Mouse (Mus musculus) limb, embryonic 13.5 days (tissue): ENCODE measurements around the gene Gm15737. TPM values are rescaled to one million over a fixed set of nuclear protein-coding genes. Genes with fewer than 3 reads are reported as not detected.

Experiments used
- ATAC-seq: fragments of 200-750 bp; cut with Nextera tagmentation; 2 replicates; pipeline ENCODE4 v1.8.0; 2017; ENCODE audit warnings: low read depth, moderate number of reproducible peaks, moderate TSS enrichment; ENCODE audit not compliant: low FRiP score
- H3K27ac ChIP-seq: fragments of 300-500 bp; sonication (generic); 2 replicates; pipeline ENCODE4 v1.5.1; 2015; ENCODE audit warnings: inconsistent platforms, mild to moderate bottlenecking, moderate library complexity
- H3K27me3 ChIP-seq: fragments of 300-500 bp; sonication (generic); 2 replicates; pipeline ENCODE4 v1.6.1; 2015; ENCODE audit warnings: mild to moderate bottlenecking, inconsistent platforms
- H3K36me3 ChIP-seq: fragments of 300-500 bp; sonication (generic); 2 replicates; pipeline ENCODE4 v1.6.1; 2015; ENCODE audit warnings: inconsistent platforms, mild to moderate bottlenecking, moderate library complexity
- H3K4me1 ChIP-seq: fragments of 300-500 bp; sonication (generic); 2 replicates; pipeline ENCODE4 v1.6.1; 2015; ENCODE audit warnings: inconsistent platforms
- H3K4me2 ChIP-seq: fragments of 300-500 bp; sonication (generic); replicated peaks from 2 replicates; pipeline ENCODE4 v1.6.1; 2015; ENCODE audit warnings: inconsistent platforms, mild to moderate bottlenecking, moderate library complexity
- H3K4me3 ChIP-seq: fragments of 300-500 bp; sonication (generic); 2 replicates; pipeline ENCODE4 v1.5.1; 2015; ENCODE audit warnings: moderate library complexity, mild to moderate bottlenecking, inconsistent platforms
- H3K9ac ChIP-seq: fragments of 300-500 bp; sonication (generic); 2 replicates; pipeline ENCODE4 v1.6.1; 2015; ENCODE audit warnings: mild to moderate bottlenecking, inconsistent platforms
- H3K9me3 ChIP-seq: fragments of 300-500 bp; sonication (generic); 2 replicates; pipeline ENCODE4 v1.6.1; 2016; ENCODE audit warnings: inconsistent platforms
- WGBS: fragments of 180-500 bp; shearing (Covaris S2); methylation state at CpG from one replicate; pipeline ENCODE4 v1.1.7; 2015; 5-methylcytosine and 5-hydroxymethylcytosine counted together
- polyA plus RNA-seq: library from polyadenylated mRNA; unstranded; fragments of >200 nt; fragmentation: Nextera tagmentation; extraction: Ambion mirVana; gene quantifications from 2 replicates; pipeline ENCODE4 v1.2.1, GENCODE M21; 2015

The Gm15737 gene
- polyA plus RNA-seq, 1 experiment from 2014 or later: 0.10 TPM

- Histone ChIP-seq H3K27me3 (no peaks in the 10 kb centered on the region), H3K9me3 (no peaks in the 10 kb centered on the region), H3K4me1 (peaks cover 29% of the 10 kb centered on the region), H3K27ac (no peak overlapping the region), H3K4me3 (no peak overlapping the region), H3K4me2 (no peak overlapping the region), H3K36me3 (peaks cover 6% of the 10 kb centered on the region), H3K9ac (no peak overlapping the region)
- 27% methylated on average over 4 of the region's 4 CpGs for WGBS
- ATAC-seq: no peak
Observed at GRCm38 (mm10) chr6:92921843-92922242, 52.7 kb downstream of the Gm15737 start.

- Histone ChIP-seq H3K4me1 (peaks cover 29% of the 10 kb centered on the region), H3K4me3 (no peak overlapping the region), H3K9ac (no peak overlapping the region), H3K4me2 (no peak overlapping the region), H3K27me3 (no peaks in the 10 kb centered on the region), H3K36me3 (peaks cover 11% of the 10 kb centered on the region), H3K9me3 (no peaks in the 10 kb centered on the region), H3K27ac (no peak overlapping the region)
- ATAC-seq: no peak
- 45% methylated on average over 8 of the region's 8 CpGs for WGBS
Observed at GRCm38 (mm10) chr6:92924536-92924935, 55.4 kb downstream of the Gm15737 start.

- H3K4me3 ChIP-seq: no peak overlapping the region
- no peak overlapping the region for H3K27ac ChIP-seq
- H3K9me3 ChIP-seq: no peaks in the 10 kb centered on the region
- no peak for ATAC-seq
- WGBS: 82% methylated on average over 5 of the region's 5 CpGs
- no peak overlapping the region for H3K9ac ChIP-seq
- peaks cover 30% of the 10 kb centered on the region for H3K36me3 ChIP-seq
- H3K27me3 ChIP-seq: no peaks in the 10 kb centered on the region
- peaks cover 9% of the 10 kb centered on the region; the same call in 1 of the 2 replicates for H3K4me1 ChIP-seq
- H3K4me2 ChIP-seq: no peak overlapping the region
Observed at GRCm38 (mm10) chr6:92928261-92928660, 59.1 kb downstream of the Gm15737 start.

Other genes with a start within 250 kb of the Gm15737 start
- gene Prickle2, start 163.2 kb upstream of the Gm15737 start, polyA plus RNA-seq: 6.1 and 6.3 TPM in 2 replicates
- 1.2 and 1.4 TPM in 2 replicates for gene A730049H05Rik, start 52.9 kb upstream of the Gm15737 start, polyA plus RNA-seq
- 11.4 and 11.6 TPM in 2 replicates for gene Adamts9, start 74.1 kb downstream of the Gm15737 start, polyA plus RNA-seq